Mouse (Mus musculus) liver, postnatal 0 days (tissue): ENCODE measurements around the gene Aqp7.

Experiments used
- CTCF ChIP-seq: sonication (generic); IDR thresholded peaks from 2 replicates; pipeline ENCODE4 v1.5.1; 2016; ENCODE audit warnings: antibody characterized with exemption, low read depth
- EP300 ChIP-seq: IDR thresholded peaks from 2 replicates; pipeline ENCODE4 v1.6.1; 2016; ENCODE audit warnings: antibody characterized with exemption, low read depth, mild to moderate bottlenecking

GRCm38 (mm10) chr4:41051781-41052180 lies 3.8 kb upstream of the Aqp7 start:
- TF ChIP-seq CTCF (no peak), EP300 (no peak)
